Mouse (Mus musculus) ES-Bruce4 (cell line): ENCODE measurements around the gene Fez1. TPM values are rescaled to one million over a fixed set of nuclear protein-coding genes. Genes with fewer than 3 reads are reported as not detected.

ENCODE experiments used
- H3K27ac ChIP-seq: 2 replicates; pipeline ENCODE4 v1.5.1; 2012; ENCODE audit warnings: low read length, inconsistent platforms; ENCODE audit not compliant: insufficient read depth
- H3K27me3 ChIP-seq: 2 replicates; pipeline ENCODE4 v1.6.1; 2012; ENCODE audit warnings: mild to moderate bottlenecking, low read length, inconsistent platforms; ENCODE audit not compliant: control insufficient read depth, poor library complexity, insufficient read depth, severe bottlenecking
- H3K36me3 ChIP-seq: 2 replicates; pipeline ENCODE4 v1.6.1; 2012; ENCODE audit warnings: inconsistent platforms, mild to moderate bottlenecking, low read length, moderate library complexity; ENCODE audit not compliant: control insufficient read depth, poor library complexity, insufficient read depth, severe bottlenecking
- H3K4me1 ChIP-seq: one replicate; pipeline ENCODE4 v1.8.1; 2011; ENCODE audit warnings: low read length; ENCODE audit not compliant: control insufficient read depth, insufficient read depth
- H3K4me3 ChIP-seq: 2 replicates; pipeline ENCODE4 v1.5.1; 2011; ENCODE audit warnings: low read depth, mild to moderate bottlenecking, low read length
- H3K9ac ChIP-seq: 2 replicates; pipeline ENCODE4 v1.6.1; 2012; ENCODE audit warnings: low read depth, mild to moderate bottlenecking, inconsistent platforms; ENCODE audit not compliant: poor library complexity, severe bottlenecking
- H3K9me3 ChIP-seq: replicated peaks from 2 replicates; pipeline ENCODE4 v1.6.1; 2012; ENCODE audit warnings: mild to moderate bottlenecking, low read length, inconsistent platforms; ENCODE audit not compliant: control insufficient read depth, poor library complexity, insufficient read depth, severe bottlenecking
- CTCF ChIP-seq: IDR thresholded peaks from one replicate; pipeline ENCODE4 v1.8.1; 2011; ENCODE audit warnings: low read depth, low read length
- EP300 ChIP-seq: IDR thresholded peaks from 2 replicates; pipeline ENCODE4 v1.6.1; 2011; ENCODE audit warnings: low read depth, low read length; ENCODE audit not compliant: insufficient read depth
- POLR2A ChIP-seq: IDR thresholded peaks from one replicate; pipeline ENCODE4 v1.8.1; 2011; ENCODE audit warnings: low read length; ENCODE audit not compliant: insufficient read depth
- polyA plus RNA-seq: library from polyadenylated mRNA; stranded (reverse); fragments of >200 nt; gene quantifications from 2 replicates; pipeline ENCODE4 v1.2.4, GENCODE M21; 2011; ENCODE audit warnings: low read depth; ENCODE audit not compliant: missing spikeins, insufficient read depth, insufficient read length

Fez1 gene
- polyA plus RNA-seq, 1 experiment, result 2.4 TPM

DNA sequence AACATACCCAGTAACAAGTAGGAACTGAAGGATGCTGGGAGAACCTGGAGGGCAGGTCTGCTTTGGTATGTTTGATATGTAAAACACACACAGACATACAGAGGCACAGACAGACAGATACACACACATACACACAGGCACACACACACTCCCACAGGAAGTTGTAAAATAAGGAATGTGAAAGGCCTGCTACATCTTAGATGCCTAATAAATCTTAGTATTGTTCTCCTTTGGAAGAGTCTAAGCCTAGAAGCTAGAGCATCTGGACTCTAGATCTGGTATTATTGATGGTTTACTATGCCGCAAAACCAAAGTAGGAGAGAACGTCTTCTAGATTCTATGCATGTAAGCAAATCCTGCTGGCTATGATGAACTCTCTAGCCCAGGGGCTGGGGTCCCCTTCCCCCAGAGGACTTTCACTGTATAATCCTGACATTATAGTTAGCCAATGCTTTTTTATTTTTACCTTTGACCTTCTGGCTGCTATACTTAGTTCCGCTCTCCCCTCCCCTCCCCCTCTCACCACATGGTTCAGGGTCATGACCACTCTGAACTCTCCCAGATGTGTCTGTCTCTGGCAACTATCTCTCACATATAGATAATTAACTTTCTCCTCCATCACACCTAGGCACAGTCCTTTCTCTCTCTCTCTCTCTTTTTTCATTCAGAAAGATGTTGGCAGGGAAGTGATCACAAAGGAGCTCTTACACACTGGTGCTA is 16.2 kb upstream of the Fez1 start:
- H3K4me3 ChIP-seq, result no peak overlapping the region
- 0 out of 2 replicates have a peak overlapping the region, but pooled peaks have one; percentile 18 for H3K9ac ChIP-seq
- no peaks in the 10 kb centered on the region for H3K27me3 ChIP-seq
- H3K27ac ChIP-seq, result peak overlapping the region; percentile 92
- no peak for TF ChIP-seq EP300
- no peak for TF ChIP-seq POLR2A
- TF ChIP-seq CTCF, result no peak
- H3K9me3 ChIP-seq, result no peaks in the 10 kb centered on the region
- H3K4me1 ChIP-seq, result peaks cover 7% of the 10 kb centered on the region
- H3K36me3 ChIP-seq, result no peaks in the 10 kb centered on the region; the same call in 1 of the 2 replicates

DNA sequence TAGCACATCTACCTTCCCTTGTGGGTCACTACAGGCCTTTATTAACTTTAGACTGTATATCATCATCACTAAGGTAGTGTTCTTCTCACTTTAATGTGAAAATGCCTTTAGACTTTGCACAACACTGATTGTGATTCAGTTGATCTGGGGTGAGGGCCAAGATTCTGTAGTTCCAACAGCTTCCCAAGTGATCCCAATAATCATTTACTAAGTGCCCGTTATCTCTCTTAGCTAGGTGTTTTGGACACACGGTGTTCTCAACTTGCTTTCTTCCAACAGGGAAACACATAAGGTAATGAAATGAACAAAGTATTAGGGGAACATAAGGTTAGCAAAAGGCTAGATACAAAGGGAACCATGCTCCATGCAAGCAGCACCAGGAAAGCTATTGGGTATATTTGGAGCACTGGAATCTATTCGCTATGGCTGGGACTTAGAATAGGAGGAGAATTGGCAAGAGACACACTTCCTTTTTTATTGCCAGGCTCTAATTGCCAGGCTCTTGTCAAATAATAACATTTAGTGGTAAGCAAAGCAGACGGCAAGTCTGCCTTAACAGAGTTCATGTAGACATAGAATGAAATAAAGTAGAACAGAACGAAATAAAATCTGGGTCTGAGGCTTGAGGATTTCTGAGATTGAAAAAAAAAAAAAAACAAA is 13.4 kb upstream of the Fez1 start:
- H3K4me1 ChIP-seq, result peaks cover 7% of the 10 kb centered on the region
- H3K4me3 ChIP-seq, result no peak overlapping the region
- no peaks in the 10 kb centered on the region for H3K27me3 ChIP-seq
- no peak overlapping the region for H3K27ac ChIP-seq
- no peaks in the 10 kb centered on the region for H3K9me3 ChIP-seq
- H3K36me3 ChIP-seq, result no peaks in the 10 kb centered on the region; the same call in 1 of the 2 replicates
- H3K9ac ChIP-seq, result no peak overlapping the region
- TF ChIP-seq EP300 (no peak), POLR2A (no peak), CTCF (no peak)

DNA sequence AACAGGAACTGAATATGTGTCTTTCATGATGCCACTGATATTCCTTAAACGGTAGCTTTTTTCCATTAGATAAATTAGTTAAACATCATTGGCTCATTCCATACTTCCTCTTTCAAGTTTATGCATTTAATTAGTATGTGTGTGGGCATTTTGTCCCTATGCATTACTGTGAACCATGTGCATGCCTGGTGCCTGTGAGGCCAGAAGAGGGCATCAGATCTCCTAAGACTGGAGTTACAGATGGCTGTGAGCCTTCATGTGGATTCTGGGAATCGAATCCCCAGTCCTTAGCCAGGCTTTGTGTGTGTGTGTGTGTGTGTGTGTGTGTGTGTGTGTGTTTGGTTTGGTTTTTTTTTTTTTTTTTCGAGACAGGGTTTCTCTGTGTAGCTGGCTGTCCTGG is 7.2 kb upstream of the Fez1 start:
- no peak overlapping the region for H3K27ac ChIP-seq
- H3K4me3 ChIP-seq, result no peak overlapping the region
- H3K9ac ChIP-seq, result no peak overlapping the region
- H3K4me1 ChIP-seq, result no peaks in the 10 kb centered on the region
- TF ChIP-seq EP300 (no peak), CTCF (peak; percentile 46), POLR2A (no peak)
- H3K27me3 ChIP-seq, result no peaks in the 10 kb centered on the region
- no peaks in the 10 kb centered on the region for H3K36me3 ChIP-seq
- no peaks in the 10 kb centered on the region for H3K9me3 ChIP-seq

DNA sequence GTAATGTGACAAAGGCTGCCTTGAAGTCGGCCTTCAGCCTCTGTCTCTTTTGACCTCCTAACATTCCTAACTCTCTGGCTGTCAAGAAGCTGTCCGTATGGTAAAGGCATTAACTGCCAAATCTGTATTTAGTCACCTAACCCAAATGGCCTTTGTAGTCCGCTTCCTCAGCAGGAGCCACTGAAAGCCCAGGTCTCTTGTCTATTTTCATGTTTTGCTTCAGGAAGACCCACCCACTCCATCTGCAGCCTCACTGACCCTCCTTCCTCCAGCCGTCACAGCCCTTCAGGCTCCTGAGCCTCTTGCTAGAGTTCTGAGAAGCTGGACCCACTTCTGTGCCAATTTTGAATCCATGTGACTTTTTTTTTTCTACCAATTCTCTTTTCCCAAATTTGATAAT is 2.8 kb upstream of the Fez1 start:
- H3K9me3 ChIP-seq, result no peaks in the 10 kb centered on the region
- H3K4me1 ChIP-seq, result peaks cover 1% of the 10 kb centered on the region
- no peak for TF ChIP-seq CTCF
- no peak overlapping the region for H3K9ac ChIP-seq
- no peak overlapping the region for H3K4me3 ChIP-seq
- no peak overlapping the region for H3K27ac ChIP-seq
- H3K27me3 ChIP-seq, result no peaks in the 10 kb centered on the region
- no peaks in the 10 kb centered on the region for H3K36me3 ChIP-seq

DNA sequence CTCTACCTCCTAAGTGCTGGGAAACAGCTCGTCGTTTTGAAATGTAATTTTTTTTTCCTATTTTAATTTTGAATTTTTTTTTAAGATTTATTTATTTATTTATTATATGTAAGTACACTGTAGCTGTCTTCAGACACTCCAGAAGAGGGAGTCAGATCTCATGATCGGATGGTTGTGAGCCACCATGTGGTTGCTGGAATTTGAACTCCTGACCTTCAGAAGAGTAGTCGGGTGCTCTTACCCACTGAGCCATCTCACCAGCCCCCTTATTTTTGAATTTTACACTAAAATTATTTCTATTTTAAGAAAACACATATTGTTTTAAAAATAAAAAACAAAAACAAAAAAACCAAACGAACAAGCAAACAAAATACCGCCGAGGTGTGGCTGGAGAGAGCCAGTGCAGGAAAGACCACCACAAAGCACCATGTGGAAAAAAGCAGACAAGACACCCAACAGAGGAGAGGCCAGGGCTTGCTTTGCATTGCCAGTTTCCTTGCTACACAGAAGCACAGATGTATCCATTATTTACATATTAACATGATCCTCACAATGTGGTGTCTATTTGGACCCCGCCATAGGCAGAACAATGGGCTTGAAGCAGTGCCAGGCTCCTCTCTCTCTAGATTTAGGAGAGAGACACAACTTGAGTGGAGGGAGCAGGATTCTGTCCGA is 558 bp upstream of the Fez1 start:
- Histone ChIP-seq H3K27ac (peak overlapping the region; percentile 84), H3K9ac (0 out of 2 replicates have a peak overlapping the region, but pooled peaks have one; percentile 10), H3K9me3 (no peaks in the 10 kb centered on the region), H3K4me3 (no peak overlapping the region), H3K4me1 (peaks cover 1% of the 10 kb centered on the region), H3K27me3 (no peaks in the 10 kb centered on the region), H3K36me3 (no peaks in the 10 kb centered on the region)
- TF ChIP-seq CTCF, result no peak
- TF ChIP-seq POLR2A, result no peak
- no peak for TF ChIP-seq EP300

DNA sequence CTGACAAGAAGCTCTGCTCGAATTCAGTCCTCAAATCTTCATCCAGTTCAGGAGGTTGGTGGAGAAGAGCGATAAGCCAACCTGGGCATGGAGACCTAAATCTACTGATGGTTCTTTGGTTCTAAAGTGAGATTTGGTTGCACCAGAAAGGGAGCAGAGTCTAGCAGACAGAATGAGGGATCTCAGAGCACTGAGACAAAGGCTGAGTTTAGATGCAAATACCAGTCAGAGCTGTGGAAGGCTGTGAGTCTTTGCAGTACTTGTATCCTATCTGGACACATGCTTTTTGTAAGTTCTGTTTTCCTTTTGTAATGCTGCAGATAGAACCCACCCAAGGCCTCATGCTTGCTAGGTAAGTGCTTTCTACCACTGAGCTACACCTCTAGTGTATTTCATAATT is 360 bp downstream of the Fez1 start:
- Histone ChIP-seq H3K36me3 (no peaks in the 10 kb centered on the region), H3K27me3 (no peaks in the 10 kb centered on the region), H3K27ac (peak overlapping the region; percentile 84), H3K9ac (0 out of 2 replicates have a peak overlapping the region, but pooled peaks have one; percentile 0), H3K9me3 (no peaks in the 10 kb centered on the region), H3K4me1 (peaks cover 1% of the 10 kb centered on the region), H3K4me3 (no peak overlapping the region)
- TF ChIP-seq CTCF, result no peak
- TF ChIP-seq POLR2A, result no peak
- no peak for TF ChIP-seq EP300
